Mouse (Mus musculus) layer of hippocampus, adult 6 months (tissue): ENCODE results near the gene Kcnc2. TPM values are rescaled to one million over a fixed set of nuclear protein-coding genes. Genes with fewer than 3 reads are reported as not detected.

ENCODE experiments used
- long read RNA-seq, 2 experiments: library from polyadenylated mRNA; unstranded; transcript quantifications; one replicate each; pipeline ENCODE4 v2.0.0; 2019 to 2020
- polyA plus RNA-seq: library from polyadenylated mRNA; unstranded; fragments of <200 nt; fragmentation: Nextera tagmentation; gene quantifications from 2 replicates; pipeline ENCODE4 v1.2.3, GENCODE M21; 2021

Kcnc2 gene
- polyA plus RNA-seq, result 21.9 and 23.3 TPM in 2 replicates
- long read RNA-seq, experiment 1, partial matches to known transcripts, result 27 of 39 reads
- long read RNA-seq, experiment 1, other reads (novel, unspliced or antisense), result 12 of 39 reads
- long read RNA-seq, experiment 2, partial matches to known transcripts, result 118 of 183 reads
- long read RNA-seq, experiment 2, other reads (novel, unspliced or antisense), result 65 of 183 reads

GRCm38 (mm10) chr10:112270887-112271802 is at the start of gene Kcnc2:
TSS of gene Kcnc2 (plus strand) at chr10:112271121.

Other genes with a start within 250 kb of the Kcnc2 start
- gene Glipr1l1, start 210.9 kb upstream of the Kcnc2 start, polyA plus RNA-seq, result 0.16 TPM in 1 of 2 replicates, not detected in the other
- not detected in 2 replicates for gene Glipr1l2, start 187.8 kb upstream of the Kcnc2 start, polyA plus RNA-seq
- 0.21 and 0.50 TPM in 2 replicates for gene Glipr1l3, start 110.8 kb upstream of the Kcnc2 start, polyA plus RNA-seq
- 0.16 and 0.33 TPM in 2 replicates for gene Caps2, start 107.5 kb upstream of the Kcnc2 start, polyA plus RNA-seq